Mouse (Mus musculus): ENCODE results near the gene Cntn6.

Gene Cntn6

GRCm38 (mm10) chr6:104758125-104758524, 265.5 kb downstream of the Cntn6 start:
- no peak for DNase-seq (ENCODE audit: low spot score in 2 of 2)

DNA sequence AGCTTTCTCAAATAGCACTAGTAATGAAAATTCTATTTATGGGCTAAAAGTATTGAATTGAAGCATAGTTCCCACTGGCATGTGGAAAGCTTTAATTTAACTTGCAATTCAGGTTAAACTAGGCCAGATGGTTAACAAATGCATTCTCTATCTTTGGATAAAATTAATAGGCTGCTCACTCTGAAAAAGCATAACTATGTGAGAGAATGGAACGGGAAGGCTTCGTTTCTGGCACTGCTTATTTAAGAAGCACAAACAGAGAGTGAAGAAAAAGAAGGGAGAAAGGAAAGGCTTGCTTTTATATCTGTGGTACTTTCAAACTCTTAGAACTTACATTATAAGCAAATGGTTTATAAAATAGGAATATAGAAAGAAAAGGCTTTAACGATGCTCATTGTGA, 268.6 kb downstream of the Cntn6 start:
- DNase-seq (ENCODE audit: low spot score in 2 of 2) = no peak

- DNase-seq (ENCODE audit: low spot score in 2 of 2) = no peak
Observed at GRCm38 (mm10) chr6:104783891-104784290, 291.3 kb downstream of the Cntn6 start.

GRCm38 (mm10) chr6:104787502-104787901, 294.9 kb downstream of the Cntn6 start:
- DNase-seq (ENCODE audit: low spot score in 2 of 2) = no peak

DNA sequence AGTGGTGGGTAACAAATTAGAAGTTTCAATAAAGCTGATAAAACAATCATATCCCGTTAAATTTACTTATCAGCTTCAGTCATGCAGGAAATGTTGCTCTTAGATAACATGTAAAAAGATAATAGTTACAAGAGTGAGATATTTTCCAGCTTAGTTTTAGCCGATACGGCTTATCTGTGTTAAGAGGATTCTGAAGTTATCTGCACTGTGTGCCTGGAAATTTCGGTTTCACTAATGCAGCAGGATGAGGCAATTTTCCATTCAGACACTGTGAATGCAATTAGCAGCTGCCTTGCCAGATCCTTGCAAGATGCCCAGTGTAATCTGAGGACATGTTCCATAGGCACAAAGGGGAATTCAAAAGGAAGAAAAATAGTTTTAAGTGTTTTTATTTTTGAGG, 315.9 kb downstream of the Cntn6 start:
- DNase-seq (ENCODE audit: low spot score in 2 of 2) = no peak

DNA sequence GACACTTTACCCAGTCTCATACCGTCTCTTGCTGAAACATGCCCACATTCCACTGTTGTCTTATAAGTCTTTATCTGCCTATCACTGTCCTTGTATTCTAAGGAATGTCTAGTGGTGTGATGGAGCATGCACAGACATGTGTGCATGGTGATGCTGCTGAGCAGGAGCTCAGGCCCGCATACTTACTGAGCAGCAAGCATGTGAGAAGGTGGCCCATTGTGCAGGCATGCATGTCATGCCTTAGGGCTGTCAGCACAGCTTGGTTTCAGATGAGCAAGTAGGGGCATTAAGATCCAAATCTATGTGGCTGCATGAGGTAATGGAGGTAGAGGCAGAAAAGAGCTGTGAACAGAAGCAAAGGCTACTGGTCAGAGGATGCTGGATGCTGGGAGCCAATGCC, 323.0 kb downstream of the Cntn6 start:
- no peak for DNase-seq (ENCODE audit: low spot score in 2 of 2)

GRCm38 (mm10) chr6:104879711-104880110, 387.1 kb downstream of the Cntn6 start:
- no peak for DNase-seq (ENCODE audit: low spot score in 2 of 2)

- no peak for DNase-seq (ENCODE audit: low spot score in 2 of 2)
Observed at GRCm38 (mm10) chr6:104884021-104884420, 391.4 kb downstream of the Cntn6 start.

GRCm38 (mm10) chr6:104885829-104886228, 393.2 kb downstream of the Cntn6 start:
- DNase-seq (ENCODE audit: low spot score in 2 of 2) = no peak

DNA sequence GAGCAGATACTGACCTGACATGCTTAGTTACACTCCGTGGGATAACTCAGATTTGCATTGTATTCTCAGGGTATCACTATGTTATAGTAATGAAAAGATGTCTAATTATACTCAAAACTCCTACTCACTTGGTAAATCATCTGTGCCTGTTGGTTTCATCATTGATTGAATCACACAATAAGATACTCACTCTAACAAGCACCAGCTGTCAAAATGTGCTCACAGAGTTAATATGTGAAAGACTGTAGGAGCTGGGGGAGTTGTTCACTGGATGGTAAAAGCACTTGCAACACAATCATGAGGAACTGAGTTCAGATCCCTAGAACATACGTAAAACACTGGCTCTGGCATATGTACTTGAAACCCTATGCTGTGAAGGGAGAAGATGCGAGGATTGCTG, 398.5 kb downstream of the Cntn6 start:
- DNase-seq (ENCODE audit: low spot score in 2 of 2) = no peak
